Mouse (Mus musculus) left cerebral cortex, adult 9 months (tissue): Measurements from ENCODE around the gene Rmdn2.

Experiments
- DNase-seq, 2 experiments: peaks; one replicate each; pipeline ENCODE4 v3.0.0; 2022; ENCODE audit warnings: low spot score in 2 of 2

Rmdn2 gene

DNA sequence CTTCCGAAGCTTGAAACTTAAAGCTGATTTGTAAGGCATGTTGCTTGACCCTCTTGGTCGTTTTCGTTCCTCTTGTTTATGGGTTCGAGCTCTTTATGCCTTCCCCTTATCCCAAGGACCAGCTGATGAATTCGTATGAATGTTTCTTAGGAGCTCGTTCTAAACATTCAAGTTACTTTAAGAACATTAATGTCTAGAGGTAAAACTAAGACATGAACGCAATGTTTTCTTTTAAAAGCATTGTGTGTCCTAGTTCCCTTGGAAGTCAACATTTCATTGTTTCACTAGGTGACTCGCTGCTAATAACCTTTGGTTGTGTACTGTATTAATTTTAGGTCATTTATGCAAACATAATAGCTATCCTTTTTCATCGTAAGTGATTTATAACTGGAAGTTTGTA, 4.2 kb downstream of the Rmdn2 start:
- DNase-seq = no peak

DNA sequence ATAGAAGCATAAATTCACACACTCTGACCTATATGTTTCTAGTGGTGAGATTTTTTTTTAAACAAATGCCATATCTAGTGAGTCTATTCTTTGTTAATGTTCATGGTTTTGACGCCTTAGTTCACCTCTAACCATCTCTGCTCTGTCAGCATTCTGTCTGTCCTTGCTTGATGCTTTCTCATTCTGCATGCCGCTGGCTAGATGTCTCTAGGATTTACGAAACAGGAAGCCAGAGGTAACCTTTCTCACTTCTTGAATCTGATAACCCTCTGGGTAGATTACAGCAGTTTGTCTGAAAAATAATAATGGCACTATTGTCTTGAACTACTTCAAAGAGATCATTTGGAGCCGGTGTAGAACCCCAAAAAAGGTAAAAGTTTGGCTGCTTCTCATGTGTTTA, 5.0 kb downstream of the Rmdn2 start:
- no peak for DNase-seq

DNA sequence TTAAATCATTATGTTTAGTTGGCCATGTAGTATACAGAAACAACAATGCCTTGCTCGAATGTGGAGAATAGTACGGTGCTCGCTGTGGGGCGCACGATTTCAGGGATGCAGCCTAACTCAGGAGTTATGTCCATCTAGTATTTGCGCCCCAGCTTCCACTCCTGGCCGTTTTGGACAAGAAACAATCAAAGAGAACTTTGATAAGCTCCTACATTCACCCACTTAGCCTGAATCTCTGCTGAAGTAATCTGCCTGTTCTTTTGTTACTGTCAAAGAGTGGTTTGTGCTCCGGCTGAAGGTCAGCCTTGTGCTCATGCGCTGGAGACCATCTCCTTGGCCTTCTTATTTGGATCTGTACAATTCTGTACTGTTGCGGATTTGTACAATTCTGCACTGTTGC, 6.8 kb downstream of the Rmdn2 start:
- no peak for DNase-seq

DNA sequence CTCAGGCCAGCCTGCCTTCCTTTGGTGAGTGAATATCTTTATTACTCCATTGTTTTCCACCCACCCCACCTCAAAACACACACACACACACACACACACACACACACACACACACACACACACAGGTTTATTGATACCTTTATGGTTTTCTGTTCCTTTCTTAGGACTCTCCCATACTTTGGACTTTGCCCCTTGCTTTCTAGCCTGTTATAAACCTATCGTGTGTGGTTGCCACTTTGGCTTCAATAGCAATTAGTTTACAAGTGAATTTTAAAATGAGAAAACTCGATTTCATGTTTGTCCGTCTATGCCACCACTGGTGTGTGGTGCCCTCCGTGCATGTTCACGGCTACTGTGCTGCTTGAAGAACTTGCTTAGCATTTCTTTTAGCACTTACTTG, 7.3 kb downstream of the Rmdn2 start:
- no peak for DNase-seq

DNA sequence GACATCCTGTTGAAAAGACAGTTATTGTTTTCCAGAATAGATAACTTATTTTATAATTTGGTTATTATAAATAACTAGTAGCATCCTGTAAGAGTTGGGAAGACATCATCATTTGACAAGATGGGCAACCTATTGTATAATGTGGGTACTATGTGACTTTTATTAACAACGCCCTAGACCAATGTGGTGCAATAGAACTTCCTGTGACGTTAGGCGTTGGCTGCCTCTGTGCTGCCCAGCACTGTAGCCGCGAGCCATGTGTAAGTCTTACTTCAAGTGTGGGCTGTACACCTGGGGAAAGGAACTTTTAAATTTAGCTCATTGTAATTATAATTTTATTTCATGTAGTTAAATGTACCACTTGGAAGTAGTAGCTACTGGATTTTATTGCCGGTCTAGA, 10.4 kb downstream of the Rmdn2 start:
- no peak for DNase-seq

DNA sequence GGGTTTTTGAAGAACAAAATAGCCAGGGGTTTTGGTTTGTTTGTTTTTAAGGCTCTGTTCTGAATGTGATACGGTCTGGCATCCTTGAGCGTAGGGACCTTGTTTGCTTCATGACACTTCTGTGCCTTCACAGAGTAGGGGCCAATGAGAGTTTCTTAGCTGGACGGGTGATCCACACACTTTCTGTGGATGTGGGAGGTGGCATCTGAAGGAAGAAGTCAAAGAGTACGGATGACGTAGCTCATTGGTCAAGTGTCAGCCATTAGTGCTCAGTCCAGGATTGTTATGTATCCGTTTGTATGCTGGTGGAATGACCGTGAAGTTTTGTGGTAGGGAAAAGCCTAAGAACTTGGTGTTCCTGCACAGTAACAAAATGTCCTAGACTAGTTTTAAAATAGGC, 10.9 kb downstream of the Rmdn2 start:
- DNase-seq = no peak

DNA sequence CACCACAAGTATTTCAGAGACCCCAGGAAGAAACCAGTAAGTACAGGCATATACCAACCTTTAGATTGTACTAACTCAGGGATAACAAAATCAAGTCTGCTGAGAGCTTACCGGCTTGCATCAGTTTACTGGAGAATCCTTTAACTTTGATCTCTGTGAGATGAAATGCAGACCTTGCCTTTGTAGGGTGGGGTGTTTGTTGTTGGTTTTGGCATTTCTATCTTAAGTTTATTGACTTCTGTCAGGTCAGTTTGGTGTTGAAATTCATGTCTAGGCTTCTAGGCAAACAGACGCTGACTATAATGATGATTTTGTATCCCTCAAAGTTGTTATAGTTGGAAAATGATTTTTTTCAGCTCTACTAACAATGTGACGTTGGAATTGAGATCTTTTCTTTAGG, 12.2 kb downstream of the Rmdn2 start:
- DNase-seq = no peak

DNA sequence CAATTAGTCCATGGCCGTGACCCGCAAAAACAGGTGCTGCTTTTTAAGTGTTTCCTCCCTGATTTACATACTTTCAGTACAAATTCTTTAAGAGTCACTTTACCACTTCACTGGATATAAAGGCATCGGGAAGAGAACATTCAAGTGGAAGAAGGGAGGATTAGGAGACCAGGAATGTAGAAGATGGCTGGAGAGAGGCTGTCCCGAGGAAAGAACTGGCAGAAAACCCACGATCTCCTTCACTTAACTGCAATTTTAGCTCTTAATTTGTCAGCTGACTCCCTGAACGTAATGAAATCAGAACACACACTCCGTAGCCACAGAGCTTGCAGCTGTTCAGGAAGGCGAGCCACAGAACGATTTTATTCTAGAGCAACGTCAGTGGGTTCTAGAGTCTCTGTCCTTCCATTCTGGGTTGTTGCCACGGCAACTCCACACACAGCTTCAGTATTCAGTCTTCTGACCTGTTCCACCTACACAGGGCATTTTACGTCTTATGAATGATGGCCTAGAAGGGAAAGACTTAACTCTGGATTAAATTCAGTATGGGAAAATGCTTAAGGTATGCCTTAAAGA, 14.7 kb downstream of the Rmdn2 start:
- no peak for DNase-seq

DNA sequence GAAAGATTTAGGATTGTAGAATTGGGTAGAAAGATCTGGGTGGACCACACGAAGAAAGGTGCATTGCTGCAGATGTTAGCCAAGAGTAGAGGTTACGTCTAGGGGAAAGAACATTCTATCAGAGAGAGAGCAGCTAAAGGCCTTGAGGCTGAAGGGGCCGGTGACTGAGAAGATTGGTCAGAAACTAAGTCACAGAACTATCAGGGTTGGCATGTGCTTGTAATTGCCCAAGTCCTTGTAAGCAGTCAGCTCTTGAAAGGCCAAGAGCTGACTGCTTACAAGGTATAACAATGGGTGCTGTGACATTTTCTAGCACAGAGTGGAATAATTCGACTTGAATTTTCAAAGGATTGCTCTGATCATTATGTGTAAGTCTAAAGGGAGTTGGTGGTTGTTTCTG, 38.2 kb downstream of the Rmdn2 start:
- no peak for DNase-seq

DNA sequence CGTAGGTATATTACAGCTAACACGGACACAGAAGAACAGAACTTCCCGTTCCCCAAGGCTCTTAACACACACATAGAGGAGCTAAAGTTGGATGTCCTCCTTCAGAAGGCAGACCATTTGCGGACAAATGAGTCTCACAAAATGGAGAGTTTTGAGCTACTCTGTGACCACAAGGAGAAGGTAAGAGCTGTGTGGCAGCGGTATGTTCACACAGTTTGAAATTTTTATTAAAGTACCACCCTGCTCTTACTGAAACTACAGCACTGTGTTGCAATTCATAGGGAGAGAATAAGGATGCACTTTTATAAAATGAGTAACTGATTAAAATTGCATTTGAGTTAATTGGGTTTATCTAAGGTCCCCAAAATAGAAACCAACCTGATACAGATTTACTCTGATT, 38.6 kb downstream of the Rmdn2 start:
- no peak for DNase-seq

DNA sequence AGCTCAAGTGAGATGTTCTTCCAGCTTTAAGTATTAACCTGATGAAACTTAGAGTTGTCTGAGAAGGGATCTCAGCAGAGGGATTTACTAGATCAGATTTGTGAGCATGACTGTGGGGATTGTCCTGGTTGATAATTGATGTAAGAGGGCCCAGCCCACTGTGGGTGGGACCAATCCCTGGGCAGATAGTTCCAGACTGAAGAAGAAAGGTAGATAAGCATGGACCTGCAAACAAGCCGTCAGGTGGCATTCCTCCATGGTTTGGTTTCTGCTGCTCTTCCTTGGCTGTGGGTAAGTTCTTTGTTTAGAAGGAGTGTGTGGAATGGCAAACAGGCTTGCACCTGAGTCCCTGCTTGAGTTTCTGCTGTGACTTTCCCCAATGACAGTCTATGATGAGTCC, 41.5 kb downstream of the Rmdn2 start:
- no peak for DNase-seq

DNA sequence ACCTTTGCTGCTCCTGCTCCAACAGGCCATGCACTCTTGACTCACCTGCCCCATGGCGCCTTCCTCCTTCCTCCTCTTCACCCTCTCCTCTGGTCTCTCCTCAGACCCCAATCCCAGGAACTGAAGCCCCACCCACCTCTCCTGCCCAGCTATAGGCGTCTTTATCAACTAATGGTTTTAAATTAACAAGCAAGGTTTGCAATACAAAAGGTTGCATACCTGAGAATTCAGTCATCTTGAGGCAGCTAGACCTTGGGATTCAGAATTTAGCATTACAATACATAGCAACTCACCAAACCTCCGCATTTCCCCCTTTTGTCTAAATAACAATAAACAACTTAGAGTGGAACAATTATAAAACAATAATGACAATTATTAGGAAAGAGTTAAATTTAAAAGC, 42.5 kb downstream of the Rmdn2 start:
- DNase-seq = no peak

DNA sequence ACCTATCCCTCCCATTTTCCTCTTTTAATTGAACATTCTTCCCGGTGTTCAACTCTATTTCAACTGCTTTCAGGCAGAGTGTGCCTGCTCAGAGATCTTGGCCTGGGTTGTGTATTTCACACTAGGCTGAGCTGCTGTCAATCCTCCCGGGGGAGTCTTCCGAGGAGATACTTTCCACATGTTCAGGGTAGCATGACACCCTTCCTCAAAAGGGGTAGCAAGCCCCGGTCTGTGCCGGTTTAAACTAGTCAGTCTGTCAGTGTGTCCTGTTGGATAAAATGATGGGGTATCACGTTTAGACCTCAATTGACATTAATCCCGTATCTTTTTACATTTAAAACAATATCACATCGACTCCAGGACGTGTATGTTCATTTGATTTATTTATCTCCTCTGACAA, 46.1 kb downstream of the Rmdn2 start:
- no peak for DNase-seq

DNA sequence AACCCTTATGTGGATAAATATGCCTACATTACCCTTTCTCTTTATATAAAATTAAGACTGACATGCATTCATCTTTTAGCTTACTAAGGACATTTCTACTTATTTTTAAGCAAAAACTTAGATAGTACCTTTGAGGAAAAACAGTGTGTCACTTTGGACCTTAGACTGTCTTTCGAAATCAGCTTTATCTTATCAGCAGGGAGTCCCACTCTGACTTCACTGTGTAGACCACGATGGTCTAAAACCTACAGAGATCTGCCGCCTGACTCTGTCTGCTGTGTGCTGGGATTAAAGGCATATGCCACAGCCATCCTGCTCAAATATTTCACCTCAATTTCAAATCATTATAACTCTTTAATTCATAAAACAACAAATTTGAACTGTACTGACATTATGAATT, 46.8 kb downstream of the Rmdn2 start:
- DNase-seq = no peak

DNA sequence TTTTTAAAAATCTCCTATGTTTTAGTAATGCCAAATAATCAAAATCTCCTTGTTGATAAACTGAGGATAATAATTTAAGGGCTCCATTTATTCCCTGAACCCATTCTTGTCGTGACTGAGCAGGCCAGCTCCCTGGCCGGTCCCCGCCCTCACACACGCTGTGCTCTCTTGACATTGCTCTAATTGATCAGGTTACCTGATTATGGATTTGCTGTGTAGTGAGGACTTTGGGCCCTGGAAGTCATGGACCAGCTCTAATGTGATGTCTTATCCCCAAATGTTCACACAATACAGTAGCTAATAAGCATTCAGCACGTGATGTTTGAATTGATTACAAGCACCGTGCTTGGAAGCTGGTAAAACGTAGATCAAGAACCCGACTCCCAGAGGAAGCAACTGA, 47.2 kb downstream of the Rmdn2 start:
- no peak for DNase-seq

DNA sequence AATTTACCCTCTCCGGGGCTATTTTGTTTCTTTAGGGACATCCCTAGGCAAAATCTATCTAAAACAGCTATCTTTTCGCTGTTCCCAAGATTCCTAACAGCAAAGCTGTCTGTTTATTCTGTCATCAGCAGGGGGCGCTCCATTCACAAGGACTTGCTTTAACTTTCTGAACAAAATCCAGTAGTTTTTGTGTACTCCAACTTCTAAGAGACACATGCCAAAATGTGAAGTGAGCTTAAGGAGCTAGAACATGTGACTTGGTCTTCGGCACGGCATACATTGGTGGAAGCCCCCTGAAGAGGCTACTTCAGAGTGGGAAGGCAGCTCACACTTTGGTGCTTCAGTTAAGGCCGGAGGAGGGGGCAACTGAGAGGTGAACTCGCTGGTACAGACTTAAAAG, 49.7 kb downstream of the Rmdn2 start:
- DNase-seq = peak in 1 of 2 experiments; percentile 75

DNA sequence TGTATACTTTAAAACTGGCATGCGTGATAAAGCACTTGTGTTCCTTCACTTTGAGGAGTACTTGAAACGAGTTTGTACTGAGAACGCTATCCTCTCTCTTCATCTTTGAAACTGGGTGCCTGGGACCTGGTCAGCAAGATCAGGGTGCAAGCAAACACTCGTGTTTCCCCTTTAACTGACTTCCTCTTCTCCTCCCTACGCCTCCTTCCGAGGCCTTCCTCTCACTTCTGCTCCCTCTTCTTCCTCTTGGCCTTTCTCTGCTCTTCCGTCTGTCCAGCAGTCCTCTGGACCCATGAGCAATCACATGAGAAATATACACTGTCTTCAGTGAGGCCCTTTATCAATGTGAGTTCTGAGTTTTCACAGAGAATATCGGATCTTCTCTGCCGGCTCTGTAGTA, 50.2 kb downstream of the Rmdn2 start:
- DNase-seq = no peak

DNA sequence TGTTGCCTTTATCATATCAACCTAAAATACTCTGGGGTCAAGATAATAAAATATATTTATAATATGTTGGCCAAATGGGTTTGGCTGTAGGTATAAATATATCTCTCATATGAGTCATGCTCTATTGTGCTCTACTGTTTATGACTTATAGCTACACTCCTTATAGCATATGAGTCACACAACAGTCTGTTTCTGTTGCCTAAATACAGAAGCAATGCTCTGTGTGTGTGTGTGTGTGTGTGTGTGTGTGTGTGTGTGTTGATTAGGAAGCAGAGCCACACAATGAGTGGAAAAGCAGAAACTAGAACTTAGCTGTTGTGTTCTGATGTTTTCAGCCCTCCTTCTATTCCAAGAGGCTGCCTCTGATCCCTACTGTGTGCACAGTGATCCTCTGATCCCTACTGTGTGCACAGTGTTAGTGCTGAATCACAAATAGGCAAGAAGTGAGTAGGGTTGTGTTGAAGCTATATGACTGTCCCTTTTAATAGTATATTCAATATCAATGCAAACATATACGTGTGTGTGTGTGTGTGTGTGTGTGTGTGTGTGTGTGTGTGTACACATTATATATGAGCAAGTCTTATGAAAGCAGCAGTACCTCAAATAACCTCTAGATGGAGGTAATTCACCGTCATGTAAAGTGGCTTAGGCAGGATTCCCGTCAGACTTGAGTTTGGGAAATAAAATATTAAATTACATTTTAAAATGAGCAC, 51.9 kb downstream of the Rmdn2 start:
- peak; percentile 8 to 30 for DNase-seq

DNA sequence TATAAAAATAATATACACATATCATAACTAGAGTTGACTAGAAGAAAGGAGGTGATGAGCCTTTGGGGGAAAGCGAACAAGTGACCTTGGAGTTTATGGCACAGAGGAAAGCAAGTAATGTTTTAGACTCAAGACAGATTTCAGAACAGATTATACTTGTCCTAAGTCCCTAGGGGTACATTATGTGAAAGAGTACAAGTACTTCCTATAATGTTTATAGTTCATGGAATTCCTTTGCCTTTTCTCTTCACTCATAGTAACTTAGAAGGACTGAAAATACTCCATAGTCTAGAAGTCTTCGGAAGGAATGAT, 52.4 kb downstream of the Rmdn2 start:
- DNase-seq = no peak

DNA sequence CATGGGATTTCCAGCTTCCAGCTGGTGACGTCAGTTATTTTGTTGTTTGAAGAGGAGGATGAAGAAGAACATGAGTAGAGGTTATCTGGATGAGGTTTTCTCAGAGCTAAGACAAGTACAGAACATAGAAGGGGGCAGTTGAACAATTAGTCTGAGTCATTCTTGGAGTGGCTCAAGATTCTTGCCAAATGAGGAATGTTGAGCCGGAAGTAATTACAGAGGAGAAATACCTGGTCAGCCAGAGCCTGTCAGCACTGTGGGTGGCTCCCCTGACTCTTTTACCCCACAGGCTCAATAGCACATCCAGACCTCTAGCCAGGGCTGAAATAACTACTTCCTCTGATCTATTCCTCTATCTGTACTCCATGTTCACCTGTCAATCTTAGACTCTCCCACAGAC, 59.2 kb downstream of the Rmdn2 start:
- no peak for DNase-seq

DNA sequence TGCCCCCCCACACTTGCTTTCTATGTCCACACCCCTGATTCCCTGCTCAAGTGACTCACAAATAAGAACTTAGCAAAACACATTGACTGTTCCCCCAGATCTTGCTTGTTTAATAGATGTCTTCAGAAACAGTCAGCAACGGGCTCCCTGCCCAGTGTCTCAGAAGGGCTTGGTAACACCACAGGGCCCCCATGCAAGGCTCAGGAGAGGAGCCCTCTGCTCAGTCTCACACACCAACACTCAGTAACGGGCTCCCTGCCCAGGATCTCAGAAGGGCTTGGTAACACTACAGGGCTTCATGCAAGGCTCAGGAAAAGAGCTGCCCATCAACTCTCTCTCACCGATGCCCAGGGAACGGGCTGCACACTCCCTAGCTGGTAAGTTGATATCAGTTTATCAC, 83.4 kb downstream of the Rmdn2 start:
- no peak for DNase-seq

DNA sequence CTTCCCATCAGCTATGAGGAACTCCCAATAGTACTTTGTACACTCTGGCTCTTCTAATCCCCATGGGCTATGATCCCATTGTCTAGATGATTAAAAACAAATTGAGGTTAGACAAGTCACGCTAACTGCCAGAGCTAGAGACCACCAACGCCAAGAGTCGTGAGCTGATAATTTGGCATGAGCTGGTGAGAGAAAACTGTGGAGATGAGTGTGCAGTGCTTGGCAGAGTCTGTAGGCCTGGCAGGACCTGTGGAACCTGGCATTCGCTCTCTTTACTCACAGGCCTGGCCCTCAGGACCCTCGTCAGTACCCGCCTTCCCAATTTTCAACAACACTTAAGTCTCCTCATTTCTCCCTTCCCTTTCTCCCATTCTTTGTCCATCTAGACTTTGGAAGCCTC, 83.9 kb downstream of the Rmdn2 start:
- no peak for DNase-seq

DNA sequence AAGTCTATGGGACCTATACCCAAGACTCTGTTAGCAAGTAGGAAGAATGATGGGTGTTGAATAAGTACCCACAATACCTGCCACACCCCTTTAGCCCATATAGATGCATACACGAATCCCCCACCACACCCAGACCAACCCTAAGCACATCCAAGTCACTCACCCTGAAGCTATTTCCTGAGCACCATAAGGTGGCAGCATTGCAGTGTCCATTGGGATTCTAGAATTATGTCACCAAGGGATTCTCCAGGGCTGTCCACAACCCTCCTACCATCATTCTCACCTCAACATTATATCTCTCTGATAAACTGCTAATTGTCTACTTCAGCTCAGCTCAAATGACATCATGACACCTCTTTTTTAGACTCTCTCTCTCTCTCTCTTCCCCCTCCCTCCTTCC, 87.5 kb downstream of the Rmdn2 start:
- DNase-seq = peak in 1 of 2 experiments; percentile 15

DNA sequence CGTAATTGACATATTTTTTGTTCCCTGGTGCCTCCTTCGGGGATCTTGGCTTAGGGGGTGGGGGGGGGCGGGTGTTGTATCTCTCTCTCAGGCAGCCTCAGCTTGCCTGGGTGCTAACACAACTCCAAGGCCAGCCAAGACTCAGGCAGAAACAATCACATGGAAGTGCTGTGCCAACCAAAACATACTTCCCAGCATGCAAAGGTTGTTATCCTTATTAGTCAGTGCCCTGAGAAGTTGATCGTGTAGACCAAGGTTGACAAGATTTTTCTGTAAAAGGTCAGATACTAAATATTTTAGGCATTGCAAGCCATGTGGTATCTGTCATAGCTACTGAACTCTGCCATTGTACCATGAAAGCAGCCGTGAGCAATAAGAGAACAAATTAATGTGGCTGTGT, 89.2 kb downstream of the Rmdn2 start:
- no peak for DNase-seq
